Mouse (Mus musculus) left cerebral cortex, postnatal 14 days (tissue): ENCODE results near the gene Gen1. TPM values are rescaled to one million over a fixed set of nuclear protein-coding genes. Genes with fewer than 3 reads are reported as not detected.

Experiments used
- DNase-seq, 2 experiments: peaks; one replicate each; pipeline ENCODE4 v3.0.0; 2021 to 2022; ENCODE audit warnings: low spot score in 2 of 2, mixed read lengths in 1 of 2
- intact Hi-C: fragments of 180-260 bp; cut with DNase I; formaldehyde crosslinking; loops from one replicate; pipeline ENCODE4 v1.15.1; 2025
- long read RNA-seq, 2 experiments: library from polyadenylated mRNA; stranded (forward); transcript quantifications; one replicate each; pipeline ENCODE4 v2.0.0; 2021
- total RNA-seq, 2 experiments: library from RNA; stranded (reverse); gene quantifications; 2 replicates each; pipeline ENCODE4 v1.2.3; 2021

The Gen1 gene
- total RNA-seq: 1 to 10 TPM; 1.3 to 3.7 TPM
- long read RNA-seq, experiment 1: 0 reads
- long read RNA-seq, experiment 2: 0 reads

- intact Hi-C loops: loop anchor here (5.0 kb wide), 1 partner anchor 68 kb away; no protein-coding TSS in a partner anchor
- peak; percentile 90 to 91 for DNase-seq
Observed at GRCm38 (mm10) chr12:11265382-11266281, at the start of gene Gen1, which contains the start of gene Smc6. Gene Gen1 (minus strand): TSS chr12:11265801. Gene Smc6 (plus strand): TSS chr12:11265886.

- intact Hi-C loops: loop anchor here (2.0 kb wide), 1 partner anchor 835 kb away; no protein-coding TSS in a partner anchor
- DNase-seq: no peak
Observed at GRCm38 (mm10) chr12:11313840-11314239, 48.2 kb upstream of the Gen1 start.

GRCm38 (mm10) chr12:11311106-11311505 lies 45.5 kb upstream of the Gen1 start:
- intact Hi-C loops: no loop called here

GRCm38 (mm10) chr12:11306753-11307645 lies 41.4 kb upstream of the Gen1 start:
- intact Hi-C loops: no loop called here
- no peak for DNase-seq

More at GRCm38 (mm10) chr12:11311106-11311505, 45.5 kb upstream of the Gen1 start:
- no peak for DNase-seq

- intact Hi-C loops: no loop called here
- no peak for DNase-seq
Observed at GRCm38 (mm10) chr12:11300858-11301257, 35.3 kb upstream of the Gen1 start.

- no peak for DNase-seq
- intact Hi-C loops: no loop called here
Observed at GRCm38 (mm10) chr12:11286382-11286781, 20.8 kb upstream of the Gen1 start.

- intact Hi-C loops: no loop called here
- DNase-seq: no peak
Observed at GRCm38 (mm10) chr12:11281584-11281983, 16.0 kb upstream of the Gen1 start.

GRCm38 (mm10) chr12:11279886-11280285 lies 14.3 kb upstream of the Gen1 start:
- no peak for DNase-seq
- intact Hi-C loops: no loop called here

GRCm38 (mm10) chr12:11277207-11277606 lies 11.6 kb upstream of the Gen1 start:
- intact Hi-C loops: no loop called here
- no peak for DNase-seq

- no peak for DNase-seq
- intact Hi-C loops: no loop called here
Observed at GRCm38 (mm10) chr12:11276632-11277031, 11.0 kb upstream of the Gen1 start.

- intact Hi-C loops: no loop called here
Observed at GRCm38 (mm10) chr12:11273185-11273584, 7.6 kb upstream of the Gen1 start.

GRCm38 (mm10) chr12:11272568-11272967 lies 7.0 kb upstream of the Gen1 start:
- no peak for DNase-seq
- intact Hi-C loops: no loop called here

More at GRCm38 (mm10) chr12:11273185-11273584, 7.6 kb upstream of the Gen1 start:
- DNase-seq: no peak

- DNase-seq: no peak
- intact Hi-C loops: loop anchor here (5.0 kb wide), 1 partner anchor 70 kb away; no protein-coding TSS in a partner anchor
Observed at GRCm38 (mm10) chr12:11267030-11267429, 1.4 kb upstream of the Gen1 start.

GRCm38 (mm10) chr12:11266282-11266985 lies 833 bp upstream of the Gen1 start:
- intact Hi-C loops: loop anchor here (5.0 kb wide), 1 partner anchor 69 kb away; no protein-coding TSS in a partner anchor
- peak; percentile 26 to 35 for DNase-seq

- intact Hi-C loops: loop anchor here (5.0 kb wide), 1 partner anchor 68 kb away; no protein-coding TSS in a partner anchor
- no peak for DNase-seq
Observed at GRCm38 (mm10) chr12:11264895-11265294, 706 bp downstream of the Gen1 start.

- no peak for DNase-seq
- intact Hi-C loops: no loop called here
Observed at GRCm38 (mm10) chr12:11250322-11250721, 15.3 kb downstream of the Gen1 start.

GRCm38 (mm10) chr12:11247460-11247859 lies 18.1 kb downstream of the Gen1 start:
- DNase-seq: no peak
- intact Hi-C loops: no loop called here

- intact Hi-C loops: no loop called here
- no peak for DNase-seq
Observed at GRCm38 (mm10) chr12:11235996-11236395, 29.6 kb downstream of the Gen1 start.

GRCm38 (mm10) chr12:11230267-11230666 lies 35.3 kb downstream of the Gen1 start:
- DNase-seq: no peak
- intact Hi-C loops: no loop called here
